Comparison of ENCODE assay signal across 30 mouse cellular contexts in genomic region chr10:86203175-86203574, GRCm38 (mm10).
A peak's percentile ranks its signal among the peaks of the same experiment; 100 is the strongest.
DNase-seq lines count a peak whose midpoint lies in the region; ATAC-seq lines count a peak whose summit lies in the region.
"Had no signal": no experiment of that assay in that cellular context is flagged by ENCODE, and none has a peak within 500 bp of the region (broad histone marks: within the 10 kb centered on the region; RNA-seq: fewer than 3 reads in every experiment).

No protein-coding gene starts in this region.

- H3K27me3 ChIP-seq in kidney, embryonic 16.5 days (ENCODE audit: insufficient read depth, low read length), result no peaks in the 10 kb centered on the region
- no peaks in the 10 kb centered on the region for H3K27me3 ChIP-seq in midbrain, embryonic 16.5 days (ENCODE audit: control insufficient read depth, insufficient read depth, low read depth, low read length)
- H3K27me3 ChIP-seq: CH12.LX; embryonic facial prominence, embryonic 13.5 days; forebrain, embryonic 13.5 days; heart, embryonic 15.5 days; limb, embryonic 12.5 days; midbrain, embryonic 15.5 days; neural tube, embryonic 13.5 days; stomach, embryonic 15.5 days had no signal

- no peaks in the 10 kb centered on the region for H3K36me3 ChIP-seq in kidney, embryonic 16.5 days (ENCODE audit: insufficient read depth, low read length)
- H3K36me3 ChIP-seq in midbrain, embryonic 16.5 days (ENCODE audit: control insufficient read depth, insufficient read depth, low read length), result no peaks in the 10 kb centered on the region
- H3K36me3 ChIP-seq: embryonic facial prominence, embryonic 13.5 days; G1E; heart, embryonic 15.5 days; limb, embryonic 12.5 days; midbrain, embryonic 15.5 days; neural tube, embryonic 13.5 days; stomach, embryonic 15.5 days had no signal

- no peak overlapping the region for H3K4me2 ChIP-seq in kidney, embryonic 16.5 days (replicated peaks; ENCODE audit: low read depth, low read length)
- no peak overlapping the region for H3K4me2 ChIP-seq in midbrain, embryonic 16.5 days (ENCODE audit: low read length)
- H3K4me2 ChIP-seq: embryonic facial prominence, embryonic 13.5 days; forebrain, embryonic 13.5 days; heart, embryonic 15.5 days; limb, embryonic 12.5 days; liver, embryonic 11.5 days; midbrain, embryonic 15.5 days; neural tube, embryonic 13.5 days; stomach, embryonic 15.5 days had no signal

- intact Hi-C loops in heart, postnatal 10 days (cut with DNase I), result no loop called here

- H3K4me1 ChIP-seq in kidney, embryonic 16.5 days (ENCODE audit: insufficient read depth, low read length), result no peaks in the 10 kb centered on the region
- H3K4me1 ChIP-seq in midbrain, embryonic 16.5 days (ENCODE audit: control insufficient read depth, insufficient read depth, low read length), result no peaks in the 10 kb centered on the region
- H3K4me1 ChIP-seq: embryonic facial prominence, embryonic 13.5 days; forebrain, embryonic 13.5 days; heart, embryonic 15.5 days; midbrain, embryonic 15.5 days; neural tube, embryonic 13.5 days had no signal

- WGBS in kidney, embryonic 16.5 days, result 78% methylated on average over 6 of the region's 6 CpGs
- 91% methylated on average over 6 of the region's 6 CpGs for WGBS in midbrain, embryonic 16.5 days

- ATAC-seq in kidney, embryonic 16.5 days (ENCODE audit: low FRiP score, low TSS enrichment), result no peak
- ATAC-seq in midbrain, embryonic 16.5 days, result no peak
- ATAC-seq: activated CD4-positive, CD25-positive, alpha-beta regulatory T cell, adult 4 months; forebrain, embryonic 13.5 days; hindbrain, postnatal 0 days; intestine, embryonic 16.5 days; liver, postnatal 0 days; lung, postnatal 0 days; midbrain, embryonic 15.5 days had no signal

- H3K27ac ChIP-seq in kidney, embryonic 16.5 days (ENCODE audit: low read length), result no peak overlapping the region
- H3K27ac ChIP-seq in midbrain, embryonic 16.5 days (ENCODE audit: low read length), result no peak overlapping the region
- H3K27ac ChIP-seq: embryonic facial prominence, embryonic 13.5 days; forebrain, embryonic 13.5 days; heart, embryonic 15.5 days; hindbrain, postnatal 0 days; limb, embryonic 12.5 days; macrophage; midbrain, embryonic 15.5 days; neural tube, embryonic 13.5 days; stomach, embryonic 15.5 days had no signal

- H3K4me3 ChIP-seq in kidney, embryonic 16.5 days (ENCODE audit: low read length), result no peak overlapping the region
- H3K4me3 ChIP-seq in midbrain, embryonic 16.5 days (ENCODE audit: low read depth, low read length), result no peak overlapping the region
- H3K4me3 ChIP-seq: embryonic facial prominence, embryonic 13.5 days; erythroblast, embryonic 14.5 days; forebrain, embryonic 13.5 days; heart, embryonic 15.5 days; limb, embryonic 12.5 days; midbrain, embryonic 15.5 days; myocyte; neural tube, embryonic 13.5 days; stomach, embryonic 15.5 days had no signal

- no peaks in the 10 kb centered on the region for H3K9me3 ChIP-seq in kidney, embryonic 16.5 days (ENCODE audit: low read length)
- no peaks in the 10 kb centered on the region for H3K9me3 ChIP-seq in midbrain, embryonic 16.5 days (replicated peaks; ENCODE audit: control insufficient read depth, low read length, poor library complexity, severe bottlenecking)
- H3K9me3 ChIP-seq: embryonic facial prominence, embryonic 13.5 days; forebrain, embryonic 13.5 days; G1E; heart, embryonic 15.5 days; limb, embryonic 12.5 days; midbrain, embryonic 15.5 days; neural tube, embryonic 13.5 days; stomach, embryonic 15.5 days had no signal

- peak; percentile 93 for DNase-seq in heart, adult 11 months
- DNase-seq in heart, postnatal 10 days, result no peak
- peak; percentile 41 for DNase-seq in kidney, adult 11 months
- peak; percentile 12 to 47 for DNase-seq in kidney, adult 8-10 months
- peak; percentile 22 to 54 for DNase-seq in kidney, postnatal 36 days
- DNase-seq: adrenal gland, postnatal 10 days; B cell, adult 2 months; layer of hippocampus, postnatal 36 days; liver, postnatal 0 days; right cerebral cortex, postnatal 4 days; thymus, postnatal 25 days had no signal

- no peak overlapping the region for H3K9ac ChIP-seq in kidney, embryonic 16.5 days (replicated peaks; ENCODE audit: low read length)
- H3K9ac ChIP-seq in midbrain, embryonic 16.5 days (ENCODE audit: low read depth, low read length), result no peak overlapping the region
- H3K9ac ChIP-seq: embryonic facial prominence, embryonic 13.5 days; forebrain, embryonic 13.5 days; heart, embryonic 15.5 days; limb, embryonic 12.5 days; liver, postnatal 0 days; midbrain, embryonic 15.5 days; neural tube, embryonic 13.5 days; stomach, embryonic 15.5 days had no signal

Comparison
In these comparisons a context has a peak if more than half of its experiments do, and no peak if none do; other contexts are left out.
1. DNase-seq: peak in heart, adult 11 months (single experiment), kidney, adult 11 months (single experiment), kidney, adult 8-10 months (2 of 2) and kidney, postnatal 36 days (2 of 2); none in heart, postnatal 10 days (0 of 2).